Mouse (Mus musculus) E14TG2a.4 (cell line): ENCODE data around the gene Myo16.

Experiments
- CTCF ChIP-seq: conservative IDR thresholded peaks from 2 replicates; pipeline ENCODE4 v1.5.1; 2014; ENCODE audit warnings: low read length
- NANOG ChIP-seq: IDR thresholded peaks from 2 replicates; pipeline ENCODE4 v1.6.1; 2014; ENCODE audit warnings: borderline replicate concordance, low read length, mixed read lengths
- POU5F1 ChIP-seq: IDR thresholded peaks from 2 replicates; pipeline ENCODE4 v1.6.1; 2014; ENCODE audit warnings: low read length, borderline replicate concordance

DNA sequence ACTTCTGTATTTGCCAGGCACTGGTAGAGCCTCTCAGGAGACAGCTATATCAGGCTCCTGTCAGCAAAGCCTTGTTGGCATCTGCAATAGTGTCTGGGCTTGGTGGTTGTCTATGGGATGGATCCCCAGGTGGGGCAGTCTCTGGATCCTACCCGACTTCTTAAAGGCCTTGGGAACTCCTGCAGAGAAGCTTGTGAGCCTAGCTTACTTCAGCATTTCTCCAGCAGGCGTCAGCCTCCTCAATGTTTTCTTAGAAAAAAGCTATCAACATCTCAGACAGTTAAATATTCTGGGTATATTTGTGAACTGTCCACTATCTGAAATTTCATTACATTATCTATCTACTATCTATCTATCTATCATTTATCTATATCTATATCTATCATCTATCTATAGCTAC, 315.9 kb downstream of the Myo16 start:
- TF ChIP-seq CTCF: no peak
- TF ChIP-seq NANOG: no peak
- no peak for TF ChIP-seq POU5F1
